Mouse (Mus musculus) gastrocnemius, postnatal 36 days (tissue): ENCODE data around the gene Fgfr2. TPM values are rescaled to one million over a fixed set of nuclear protein-coding genes. Genes with fewer than 3 reads are reported as not detected.

ENCODE experiments used
- DNase-seq, 2 experiments: peaks; one replicate each; pipeline ENCODE4 v3.0.0; 2022
- intact Hi-C: fragments of 180-260 bp; cut with DNase I; formaldehyde crosslinking; loops from one replicate; pipeline ENCODE4 v1.15.1; 2025
- total RNA-seq, 2 experiments: library from RNA; stranded (reverse); gene quantifications; 2 replicates each; pipeline ENCODE4 v1.2.3; 2021

Gene Fgfr2
- total RNA-seq, 2 experiments from 2014 or later, result 0.28 to 0.49 TPM

DNA sequence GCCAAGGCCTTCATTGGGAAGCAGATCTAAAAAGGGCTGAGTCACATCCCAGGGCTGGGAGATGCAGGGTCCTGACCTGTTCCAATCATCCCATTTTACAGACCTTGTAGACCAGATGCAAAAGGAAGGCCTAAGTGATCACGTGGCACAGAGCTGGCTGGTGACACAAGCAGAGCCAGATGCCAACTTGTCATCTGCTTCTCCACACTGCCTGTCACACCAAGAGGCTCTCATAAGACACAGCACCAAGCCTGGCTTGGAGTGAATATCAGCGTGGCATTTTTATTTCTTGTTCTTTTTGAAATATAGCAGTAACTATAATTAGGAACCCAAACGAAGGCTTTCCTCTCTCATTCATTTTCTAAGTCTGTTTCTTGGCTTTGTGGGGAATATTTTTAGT is 858.4 kb downstream of the Fgfr2 start:
- DNase-seq, result no peak
- intact Hi-C loops, result no loop called here

GRCm38 (mm10) chr7:132263186-132263585 is 860.0 kb downstream of the Fgfr2 start:
- intact Hi-C loops, result no loop called here
- DNase-seq, result no peak

GRCm38 (mm10) chr7:132262696-132263095 is 860.5 kb downstream of the Fgfr2 start:
- no peak for DNase-seq
- intact Hi-C loops, result no loop called here

DNA sequence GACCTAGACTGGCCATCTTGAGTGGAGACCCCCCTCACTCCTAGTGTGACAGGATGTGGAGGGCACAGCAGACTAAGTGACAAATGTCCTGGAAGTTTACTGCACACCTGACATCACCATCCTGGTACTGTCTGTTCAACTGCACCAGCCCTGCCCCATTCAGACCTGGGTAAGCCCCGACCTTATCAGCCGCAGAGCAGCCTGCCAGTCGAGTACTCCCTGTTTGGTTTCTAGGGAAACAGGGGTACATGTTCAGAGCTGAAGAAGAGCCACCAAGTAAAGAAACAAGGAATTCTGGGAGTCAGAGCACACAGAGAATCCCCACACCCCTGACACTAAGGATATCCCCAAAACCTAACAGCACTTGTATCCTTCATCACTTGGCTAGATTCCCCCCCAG is 861.3 kb downstream of the Fgfr2 start:
- no peak for DNase-seq
- intact Hi-C loops, result no loop called here

DNA sequence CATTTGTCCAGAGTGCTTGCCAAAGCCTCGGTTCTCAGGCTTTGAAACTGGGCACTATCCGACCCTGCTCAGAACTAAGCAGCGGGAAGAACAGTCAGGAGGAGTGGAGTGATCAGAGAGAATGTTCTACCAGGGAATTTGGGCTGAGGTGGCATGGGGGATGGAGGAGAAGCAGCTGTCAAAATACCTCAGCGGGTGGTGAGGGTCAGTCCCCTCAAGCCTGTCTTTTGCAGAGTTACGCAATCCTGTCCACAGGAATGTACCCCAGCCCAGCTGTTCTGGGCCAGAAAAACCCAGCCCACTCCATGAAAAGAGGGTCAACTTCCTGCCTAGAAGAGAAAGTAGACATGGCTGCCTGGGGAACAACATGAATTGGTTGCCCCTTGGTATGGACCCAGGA is 862.5 kb downstream of the Fgfr2 start:
- intact Hi-C loops, result no loop called here
- DNase-seq, result no peak

GRCm38 (mm10) chr7:132258817-132259216 is 864.3 kb downstream of the Fgfr2 start:
- peak in 1 of 2 experiments; percentile 34 for DNase-seq

GRCm38 (mm10) chr7:132258216-132258615 is 864.9 kb downstream of the Fgfr2 start:
- DNase-seq, result no peak
- intact Hi-C loops, result no loop called here

More at GRCm38 (mm10) chr7:132258817-132259216, 864.3 kb downstream of the Fgfr2 start:
- intact Hi-C loops, result no loop called here

DNA sequence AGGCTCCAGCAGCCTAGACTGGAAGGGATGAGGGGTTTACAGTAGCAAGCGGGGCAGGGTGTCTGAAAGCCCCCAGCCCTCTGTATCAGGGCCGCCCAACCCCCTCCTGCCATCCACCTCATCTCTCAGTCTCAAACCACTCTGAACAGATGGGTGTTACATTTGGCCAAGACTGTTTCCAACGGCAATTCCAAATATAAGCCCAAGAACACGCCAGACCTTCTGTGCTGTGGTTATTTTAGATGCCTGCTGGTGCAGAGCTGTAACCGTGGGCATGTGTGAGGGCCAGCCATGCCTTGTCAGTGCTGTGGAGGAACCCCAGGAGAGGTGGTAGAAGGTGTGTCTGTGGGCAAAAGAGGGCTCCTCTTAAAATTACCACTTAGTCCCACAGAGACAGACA is 869.6 kb downstream of the Fgfr2 start:
- intact Hi-C loops, result no loop called here
- no peak for DNase-seq

GRCm38 (mm10) chr7:132253078-132253477 is 870.1 kb downstream of the Fgfr2 start:
- intact Hi-C loops, result no loop called here
- no peak for DNase-seq

DNA sequence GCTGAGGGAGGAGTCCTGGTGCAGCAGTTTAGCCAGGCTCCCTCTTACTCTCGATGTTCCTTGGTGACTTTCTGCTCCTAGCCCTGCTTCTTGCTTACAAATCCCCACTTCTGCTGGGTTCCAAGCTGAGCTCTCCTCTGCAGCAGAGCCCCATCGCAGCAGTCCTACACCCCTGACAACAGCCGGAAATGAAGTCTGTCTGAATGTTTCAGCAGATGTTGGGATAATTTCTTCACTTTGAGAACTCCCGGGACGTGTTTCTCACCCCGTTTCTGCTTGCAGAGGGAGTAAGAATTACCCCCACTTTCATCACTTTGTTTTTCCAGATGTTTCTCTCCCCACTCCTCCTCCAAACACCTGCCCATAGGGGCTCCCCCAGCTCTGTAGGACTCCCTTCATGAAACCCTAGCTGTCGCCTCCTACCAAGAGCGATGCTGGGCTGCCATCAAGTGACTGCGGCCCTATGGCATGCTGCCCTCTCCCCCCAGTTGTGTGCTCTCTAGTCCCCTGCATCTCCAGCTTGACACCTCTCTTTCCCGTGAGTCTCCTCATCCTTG is 873.5 kb downstream of the Fgfr2 start:
- DNase-seq, result no peak
- intact Hi-C loops, result no loop called here

- intact Hi-C loops, result no loop called here
- DNase-seq, result no peak
These were observed 875.6 kb downstream of the Fgfr2 start for GRCm38 (mm10) chr7:132247567-132247966.

- intact Hi-C loops, result no loop called here
- no peak for DNase-seq
These were observed 876.1 kb downstream of the Fgfr2 start for GRCm38 (mm10) chr7:132247091-132247490.

GRCm38 (mm10) chr7:132245730-132246129 is 877.4 kb downstream of the Fgfr2 start:
- DNase-seq, result no peak
- intact Hi-C loops, result no loop called here

DNA sequence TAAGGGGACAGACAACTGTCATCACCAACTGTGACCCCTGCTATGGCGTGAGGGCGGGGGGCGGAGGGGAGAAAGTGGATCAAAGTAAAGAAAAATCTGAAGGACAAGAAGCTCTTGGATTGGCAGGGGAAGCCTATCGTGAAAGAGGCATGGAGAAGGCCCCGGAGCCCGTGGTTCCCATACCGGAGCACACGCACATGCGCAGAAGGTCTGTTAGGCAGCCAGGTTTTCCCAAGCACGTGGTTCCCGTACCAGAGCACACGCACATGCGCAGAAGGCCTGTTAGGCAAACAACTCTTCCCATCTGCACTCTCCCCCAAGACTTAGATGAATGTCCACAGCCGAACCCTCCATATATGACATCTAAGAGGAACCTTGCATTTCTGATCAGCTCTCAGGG is 878.5 kb downstream of the Fgfr2 start:
- no peak for DNase-seq
- intact Hi-C loops, result no loop called here

GRCm38 (mm10) chr7:132243225-132243624 is 879.9 kb downstream of the Fgfr2 start:
- no peak for DNase-seq
- intact Hi-C loops, result no loop called here

DNA sequence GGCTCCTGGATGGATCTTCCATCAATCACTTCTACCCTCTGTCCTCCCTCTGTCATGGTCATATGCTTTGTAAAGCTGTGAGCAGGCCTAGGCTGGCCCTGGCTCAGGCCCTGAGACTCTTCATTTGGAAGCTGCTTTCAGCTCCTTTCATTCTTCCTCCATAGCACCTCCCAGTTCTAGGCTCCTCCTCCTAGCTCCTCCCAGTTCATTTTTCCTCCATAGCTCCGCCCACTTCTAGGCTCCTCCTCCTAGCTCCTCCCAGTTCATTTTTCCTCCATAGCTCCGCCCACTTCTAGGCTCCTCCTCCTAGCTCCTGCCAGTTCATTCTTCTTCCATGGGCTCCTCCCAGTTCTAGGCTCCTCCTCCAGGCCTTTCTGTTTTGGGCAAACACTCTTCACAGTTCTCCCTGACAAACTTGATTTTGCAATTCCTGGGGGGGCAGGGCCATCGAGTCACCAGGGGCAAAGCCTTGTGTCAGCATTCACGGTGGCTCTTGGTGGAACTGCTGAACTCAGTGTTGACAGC is 880.5 kb downstream of the Fgfr2 start:
- DNase-seq, result no peak
- intact Hi-C loops, result no loop called here

DNA sequence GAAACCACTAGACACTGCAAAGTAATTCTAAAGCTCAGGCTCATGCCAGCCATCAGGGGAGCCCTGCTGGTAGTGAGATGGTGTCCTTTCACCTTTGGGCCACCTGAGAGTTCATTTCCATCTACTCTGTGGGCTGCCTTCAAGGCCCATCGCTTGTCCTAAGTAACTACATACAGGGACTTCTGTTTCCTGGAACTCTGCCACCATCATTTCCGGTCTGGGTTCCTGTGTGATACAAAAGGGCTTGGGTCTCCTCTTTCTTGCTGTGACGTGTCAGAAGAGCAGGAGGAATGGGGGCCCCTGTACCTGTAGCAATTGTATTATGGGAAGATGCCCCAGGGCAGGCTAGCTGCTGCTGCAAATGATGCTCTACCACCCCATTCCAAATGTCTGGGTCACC is 884.2 kb downstream of the Fgfr2 start:
- no peak for DNase-seq
- intact Hi-C loops, result no loop called here

GRCm38 (mm10) chr7:132237191-132237590 is 886.0 kb downstream of the Fgfr2 start:
- no peak for DNase-seq
- intact Hi-C loops, result no loop called here

- DNase-seq, result no peak
- intact Hi-C loops, result no loop called here
These were observed 886.4 kb downstream of the Fgfr2 start for GRCm38 (mm10) chr7:132236789-132237188.

DNA sequence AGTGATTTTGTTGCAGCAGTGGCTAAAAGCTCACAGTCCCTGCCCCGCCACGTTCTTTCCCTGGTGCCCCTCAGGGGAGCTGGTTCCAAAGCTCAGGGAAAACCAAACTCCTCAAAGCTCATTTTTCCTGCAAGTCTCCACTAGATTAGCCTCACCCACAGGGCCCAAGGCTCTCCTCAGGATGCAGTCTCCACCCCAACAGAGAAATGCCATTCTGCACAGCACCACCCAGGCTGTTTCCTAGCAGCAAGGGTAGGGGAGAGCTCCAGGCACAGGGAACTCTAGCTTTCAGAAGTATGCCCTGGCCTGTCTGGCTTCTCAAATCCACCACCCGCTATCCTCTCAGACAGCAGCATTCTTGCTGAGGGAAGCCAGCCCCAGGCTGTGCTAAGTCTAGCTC is 888.9 kb downstream of the Fgfr2 start:
- intact Hi-C loops, result no loop called here
- no peak for DNase-seq

DNA sequence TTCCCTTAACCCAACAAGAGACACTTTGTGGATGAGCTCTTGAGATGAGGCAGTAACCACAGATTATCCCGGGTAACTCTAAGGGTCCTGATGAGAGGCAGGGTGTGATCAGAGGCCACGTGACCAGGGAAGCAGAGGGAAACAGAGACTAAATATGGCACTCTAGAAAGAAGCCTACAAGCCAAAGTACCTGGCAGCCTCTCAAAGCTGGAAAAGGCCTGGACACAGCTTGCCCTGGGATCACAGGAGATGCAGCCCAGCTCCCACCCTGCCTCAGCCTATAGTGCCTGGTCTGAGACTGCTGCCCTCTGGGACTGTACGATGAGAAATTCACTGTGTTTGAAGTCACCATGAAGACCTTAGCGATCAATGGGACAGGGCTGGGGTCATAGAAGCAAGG is 889.4 kb downstream of the Fgfr2 start:
- intact Hi-C loops, result no loop called here
- no peak for DNase-seq

DNA sequence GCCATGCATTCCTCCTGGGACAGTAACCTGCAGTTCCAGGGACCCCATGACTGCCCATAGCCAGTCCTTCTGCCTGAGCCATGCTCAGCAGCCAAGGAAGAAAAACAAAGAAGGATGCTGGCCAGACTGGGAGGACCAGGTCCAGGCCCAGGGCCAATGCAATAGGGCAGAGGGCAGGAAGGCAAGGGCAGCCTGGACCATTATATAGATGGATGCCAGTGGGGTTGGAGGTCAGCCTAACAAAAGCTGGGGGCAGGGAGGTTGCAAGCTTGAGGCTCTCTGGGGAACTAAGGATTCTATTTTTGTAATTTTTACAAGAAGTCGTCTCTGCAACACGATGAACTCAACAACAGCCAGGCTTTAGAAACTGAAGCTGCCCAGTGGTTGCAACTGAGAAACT is 890.2 kb downstream of the Fgfr2 start:
- intact Hi-C loops, result no loop called here
- no peak for DNase-seq

DNA sequence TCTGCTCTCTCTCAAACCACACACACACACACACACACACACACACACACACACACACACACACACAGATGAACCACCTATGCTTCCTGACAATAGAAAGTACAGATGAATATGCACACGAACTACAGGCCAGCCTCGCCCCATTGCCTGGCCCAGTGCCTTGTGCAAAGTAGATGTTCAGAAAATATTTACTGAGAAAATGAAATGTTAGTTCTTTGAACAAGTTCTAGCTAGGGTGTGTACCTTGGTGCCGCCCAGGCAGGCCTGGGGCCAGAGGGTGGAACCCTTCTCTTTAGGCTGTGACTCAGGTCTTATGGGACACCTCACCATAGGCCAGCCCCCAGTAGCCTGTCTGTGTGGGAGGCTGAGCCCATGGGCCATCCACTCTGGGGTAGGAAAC is 891.7 kb downstream of the Fgfr2 start:
- DNase-seq, result no peak
- intact Hi-C loops, result no loop called here
